ENCODE assay signal across 8 mouse cellular contexts in the genomic region with DNA sequence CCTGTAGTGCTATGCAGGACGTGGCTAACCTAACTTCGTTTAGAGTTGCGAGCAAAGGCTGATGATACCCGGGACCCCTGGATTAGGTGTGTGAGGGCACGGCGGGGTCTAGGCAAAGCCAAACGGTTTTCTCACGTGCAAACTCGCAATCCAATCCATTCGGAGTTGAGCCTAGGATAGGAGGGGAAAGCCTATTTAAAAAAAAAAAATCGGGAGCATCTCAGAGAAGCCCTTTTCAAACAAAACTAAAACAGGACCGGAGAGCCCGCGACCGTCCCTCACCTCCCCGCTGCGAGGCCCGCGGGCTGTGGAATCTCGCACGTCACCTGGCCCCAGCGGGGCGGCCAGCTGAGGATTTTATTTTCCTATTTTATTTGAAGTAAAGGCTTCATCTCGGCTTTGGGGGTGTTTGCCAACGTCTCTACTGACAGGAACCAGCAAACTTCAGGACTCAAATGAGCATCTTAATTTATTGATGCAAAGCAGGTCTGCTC. TPM values are rescaled to one million over a fixed set of nuclear protein-coding genes. Genes with fewer than 3 reads are reported as not detected.
DNase-seq lines count a peak whose midpoint lies in the region; ATAC-seq and TF ChIP-seq lines count a peak whose summit lies in the region.

No protein-coding gene starts in this region.

- peaks cover 32% of the 10 kb centered on the region for H3K4me1 ChIP-seq in E14TG2a.4 (replicated peaks; ENCODE audit: low read depth, low read length)
- H3K4me1 ChIP-seq in limb, embryonic 12.5 days (replicated peaks): peaks cover 21% of the 10 kb centered on the region
- H3K4me1 ChIP-seq in olfactory bulb, adult 2 months (ENCODE audit: control insufficient read depth, insufficient read depth, low read length): peaks cover 2% of the 10 kb centered on the region; the same call in 1 of the 2 replicates

- peak overlapping the region; percentile 45 for H3K27ac ChIP-seq in limb, embryonic 12.5 days
- peak overlapping the region; percentile 97 for H3K27ac ChIP-seq in olfactory bulb, adult 2 months (ENCODE audit: insufficient read depth, low read depth, low read length)

- H3K4me3 ChIP-seq in E14TG2a.4 (replicated peaks; ENCODE audit: low read length): peak overlapping the region; percentile 72
- H3K4me3 ChIP-seq in limb, embryonic 12.5 days (replicated peaks): peak overlapping the region; percentile 59
- H3K4me3 ChIP-seq in olfactory bulb, adult 2 months (ENCODE audit: insufficient read depth, low read depth, low read length): peak overlapping the region; percentile 75

- no peak for TF ChIP-seq CTCF in E14TG2a.4 (conservative IDR thresholded peaks at IDR 0.05; ENCODE audit: low read length)
- TF ChIP-seq CTCF in olfactory bulb, adult 2 months (IDR thresholded peaks at IDR 0.05; ENCODE audit: insufficient read depth, low read depth, low read length): no peak

- intact Hi-C loops in heart, postnatal 36 days (cut with DNase I): loop anchor here (5.0 to 10.0 kb wide), 7 partner anchors 81 to 1538 kb away; no protein-coding TSS in a partner anchor

- peak overlapping the region; percentile 96 for H3K4me2 ChIP-seq in limb, embryonic 12.5 days

- DNase-seq in kidney, adult 18-20 months: peak; percentile 57
- DNase-seq in kidney, adult 11 months: no peak
- DNase-seq in embryo, embryonic 10.5 days (ENCODE audit: low spot score): peak; percentile 73
- peak; percentile 58 to 69 for DNase-seq in heart, postnatal 36 days
- DNase-seq in urinary bladder, adult 2 months (ENCODE audit: low spot score): no peak

- no peak for TF ChIP-seq POLR2A in olfactory bulb, adult 2 months (IDR thresholded peaks at IDR 0.05; ENCODE audit: insufficient read depth, low read depth, low read length)

- no peaks in the 10 kb centered on the region for H3K9me3 ChIP-seq in E14TG2a.4 (ENCODE audit: low read length)
- H3K9me3 ChIP-seq in limb, embryonic 12.5 days: no peaks in the 10 kb centered on the region

- H3K27me3 ChIP-seq in E14TG2a.4 (ENCODE audit: insufficient read depth, low read length): peaks cover 44% of the 10 kb centered on the region
- peaks cover 30% of the 10 kb centered on the region for H3K27me3 ChIP-seq in limb, embryonic 12.5 days

- 1% methylated on average over 25 of the region's 25 CpGs for WGBS in limb, embryonic 12.5 days
- under 1% methylated on average over 25 of the region's 25 CpGs for WGBS in olfactory bulb, adult 2 months

- peak overlapping the region; percentile 63 for H3K9ac ChIP-seq in limb, embryonic 12.5 days (replicated peaks)

- no peak for ATAC-seq in limb, embryonic 12.5 days (ENCODE audit: insufficient number of reproducible peaks, insufficient read depth, low FRiP score, low TSS enrichment, low read depth)

- H3K36me3 ChIP-seq in E14TG2a.4 (ENCODE audit: insufficient read depth, low read length): no peaks in the 10 kb centered on the region
- H3K36me3 ChIP-seq in limb, embryonic 12.5 days: no peaks in the 10 kb centered on the region

RNA-seq across cellular contexts. Expression of a gene that starts 0.6 kb away (rescaled TPM):
- 10 to 100 TPM; 53.1 to 54.2 TPM for total RNA-seq in heart, postnatal 36 days (2021)
- polyA plus RNA-seq in limb, embryonic 12.5 days (2016; fragmentation: Nextera tagmentation; extraction: Ambion mirVana): 12.3 and 14.8 TPM in 2 replicates
- polyA plus RNA-seq in olfactory bulb, adult 2 months (2012; ENCODE audit: insufficient read depth, insufficient read length, low replicate concordance, missing spikeins): 125 and 1,127 TPM in 2 replicates
- polyA plus RNA-seq in urinary bladder, adult 2 months (2012; rRNA removed): 20.5 and 47.1 TPM in 2 replicates

Comparison
In these comparisons a context has a peak if more than half of its experiments do, and no peak if none do; other contexts are left out.
1. DNase-seq: peak in kidney, adult 18-20 months (single experiment), embryo, embryonic 10.5 days (single experiment) and heart, postnatal 36 days (2 of 2); none in kidney, adult 11 months (single experiment) and urinary bladder, adult 2 months (single experiment).
2. Peak in every context shown above with its lines, with median percentiles within 50 percentile points of each other: H3K4me3 ChIP-seq.